32 mouse cellular contexts compared by ENCODE assay signal in the genomic region with DNA sequence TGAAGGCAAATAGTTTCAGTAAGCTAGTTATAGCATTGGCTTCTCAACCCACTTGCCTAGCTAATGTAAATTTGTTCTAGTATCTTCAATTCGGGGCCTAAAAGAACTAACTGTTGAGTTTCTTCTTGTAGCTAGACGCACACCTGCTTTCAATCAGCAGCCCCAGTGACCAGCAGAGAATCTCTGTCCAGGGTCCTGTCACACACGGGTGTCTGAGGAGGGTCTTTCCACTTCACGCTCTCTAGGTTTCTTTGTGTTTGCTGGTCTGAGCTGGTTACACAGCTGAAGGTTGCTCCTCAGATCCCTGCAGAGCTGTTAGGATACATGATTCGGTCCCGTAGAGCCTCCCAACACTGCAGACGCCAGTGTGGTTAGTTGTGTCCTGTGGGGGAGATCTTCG. TPM values are rescaled to one million over a fixed set of nuclear protein-coding genes. Genes with fewer than 3 reads are reported as not detected.
DNase-seq lines count a peak whose midpoint lies in the region; ATAC-seq lines count a peak whose summit lies in the region.
"Had no signal": no experiment of that assay in that cellular context is flagged by ENCODE, and none has a peak within 500 bp of the region (broad histone marks: within the 10 kb centered on the region; RNA-seq: fewer than 3 reads in every experiment).

No protein-coding gene starts in this region.

- WGBS in limb, embryonic 11.5 days: 59% methylated on average over 8 of the region's 8 CpGs

- H3K4me1 ChIP-seq in limb, embryonic 11.5 days (ENCODE audit: control insufficient read depth, insufficient read depth, low read length): peaks cover 1% of the 10 kb centered on the region; the same call in 1 of the 2 replicates

- no peak overlapping the region for H3K4me3 ChIP-seq in limb, embryonic 11.5 days (ENCODE audit: low read depth, low read length)
- H3K4me3 ChIP-seq: embryonic facial prominence, embryonic 13.5 days; erythroblast, embryonic 14.5 days; forebrain, embryonic 12.5 days; hindbrain, embryonic 10.5 days; hindbrain, embryonic 15.5 days; limb, embryonic 15.5 days; liver, embryonic 13.5 days; megakaryocyte, embryonic 14.5 days; midbrain, embryonic 12.5 days; stomach, embryonic 15.5 days had no signal

- peaks cover 16% of the 10 kb centered on the region for H3K27me3 ChIP-seq in limb, embryonic 11.5 days (ENCODE audit: control insufficient read depth, insufficient read depth, low read length)
- H3K27me3 ChIP-seq: CH12.LX, Patski had no signal

- no peak overlapping the region for H3K27ac ChIP-seq in limb, embryonic 11.5 days (replicated peaks; ENCODE audit: low read depth, low read length)
- H3K27ac ChIP-seq: embryonic facial prominence, embryonic 13.5 days; forebrain, embryonic 12.5 days; hindbrain, embryonic 10.5 days; hindbrain, embryonic 15.5 days; limb, embryonic 15.5 days; liver, embryonic 13.5 days; midbrain, embryonic 12.5 days; stomach, embryonic 15.5 days had no signal

- peak; percentile 52 for DNase-seq in embryo, embryonic 10 days (ENCODE audit: low spot score)
- DNase-seq in embryo, embryonic 9.5 days (ENCODE audit: extremely low spot score): no peak
- peak; percentile 63 for DNase-seq in ES-CJ7 (ENCODE audit: low read depth, low spot score)
- DNase-seq in embryo, embryonic 11 days: peak; percentile 61
- peak; percentile 71 for DNase-seq in limb, embryonic 11.5 days (ENCODE audit: low spot score)
- no peak for DNase-seq in natural killer cell, adult 2 months (ENCODE audit: low spot score in 2 of 2)
- DNase-seq in kidney, postnatal 25 days: no peak
- DNase-seq: adrenal gland, adult 8-10 months; cerebellum, adult 11 months; cerebellum, adult 9-11 months; gastrocnemius, postnatal 14 days; heart, postnatal 14 days; kidney, adult 11 months; liver, embryonic 13.5 days; lung, adult 18-20 months; lung, postnatal 4 days; right cerebral cortex, postnatal 25 days had no signal

- no peaks in the 10 kb centered on the region for H3K9me3 ChIP-seq in limb, embryonic 11.5 days (ENCODE audit: control insufficient read depth, low read length)
- H3K9me3 ChIP-seq: embryonic facial prominence, embryonic 13.5 days; forebrain, embryonic 12.5 days; G1E; hindbrain, embryonic 10.5 days; hindbrain, embryonic 15.5 days; limb, embryonic 15.5 days; liver, embryonic 13.5 days; midbrain, embryonic 12.5 days; stomach, embryonic 15.5 days had no signal

- ATAC-seq in limb, embryonic 11.5 days (ENCODE audit: insufficient number of reproducible peaks, low FRiP score, low TSS enrichment, low read depth): no peak
- ATAC-seq: inflammation-experienced regulatory T-cells, adult 6 months; lung, postnatal 0 days; Patski had no signal

- no peaks in the 10 kb centered on the region for H3K36me3 ChIP-seq in limb, embryonic 11.5 days (ENCODE audit: control insufficient read depth, insufficient read depth, low read length)
- H3K36me3 ChIP-seq: embryonic facial prominence, embryonic 13.5 days; forebrain, embryonic 12.5 days; G1E; hindbrain, embryonic 10.5 days; hindbrain, embryonic 15.5 days; limb, embryonic 15.5 days; liver, embryonic 13.5 days; midbrain, embryonic 12.5 days; stomach, embryonic 15.5 days had no signal

- H3K4me2 ChIP-seq in limb, embryonic 11.5 days (ENCODE audit: low read depth, severe bottlenecking): no peak overlapping the region
- H3K4me2 ChIP-seq: embryonic facial prominence, embryonic 13.5 days; forebrain, embryonic 12.5 days; hindbrain, embryonic 15.5 days; limb, embryonic 15.5 days; liver, embryonic 13.5 days; midbrain, embryonic 12.5 days; stomach, embryonic 15.5 days had no signal

- H3K9ac ChIP-seq in limb, embryonic 11.5 days (ENCODE audit: low read length): no peak overlapping the region
- H3K9ac ChIP-seq: embryonic facial prominence, embryonic 13.5 days; forebrain, embryonic 12.5 days; hindbrain, embryonic 15.5 days; limb, embryonic 15.5 days; liver, embryonic 13.5 days; midbrain, embryonic 12.5 days; stomach, embryonic 15.5 days had no signal

RNA-seq across cellular contexts. Expression of a gene that starts 4.7 kb away (rescaled TPM):
- 0.13 and 0.34 TPM in 2 replicates for polyA plus RNA-seq in limb, embryonic 11.5 days (2014; fragmentation: Nextera tagmentation; extraction: Ambion mirVana)
- polyA plus RNA-seq: C2C12; erythroblast, embryonic 14.5 days; G1E had no signal

Comparison
In these comparisons a context has a peak if more than half of its experiments do, and no peak if none do; other contexts are left out.
1. DNase-seq: peak in embryo, embryonic 10 days (single experiment), ES-CJ7 (single experiment), embryo, embryonic 11 days (single experiment) and limb, embryonic 11.5 days (single experiment); none in embryo, embryonic 9.5 days (single experiment), natural killer cell, adult 2 months (0 of 2) and kidney, postnatal 25 days (0 of 2).